Mouse (Mus musculus) myocyte (in vitro differentiated cells): Measurements from ENCODE around the gene Lag3. TPM values are rescaled to one million over a fixed set of nuclear protein-coding genes. Genes with fewer than 3 reads are reported as not detected.

Experiments
- H3K27me3 ChIP-seq: one replicate; pipeline ENCODE4 v1.6.1; 2011; ENCODE audit not compliant: control insufficient read depth, insufficient read depth, insufficient read length
- H3K36me3 ChIP-seq: one replicate; pipeline ENCODE4 v1.6.1; 2011; ENCODE audit not compliant: control insufficient read depth, insufficient read depth
- H3K4me2 ChIP-seq: one replicate; pipeline ENCODE4 v1.6.1; 2011; ENCODE audit warnings: low read depth, control low read depth
- H3K4me3 ChIP-seq: one replicate; pipeline ENCODE4 v1.5.1; 2011; ENCODE audit warnings: mild to moderate bottlenecking, control low read depth, moderate library complexity
- H3K79me2 ChIP-seq: one replicate; pipeline ENCODE4 v1.6.1; 2011; ENCODE audit not compliant: control insufficient read depth, insufficient read depth
- H3ac ChIP-seq: one replicate; pipeline ENCODE4 v1.6.1; 2011; ENCODE audit not compliant: control insufficient read depth, insufficient read length
- CEBPB ChIP-seq: IDR thresholded peaks from 2 replicates; pipeline ENCODE4 v1.6.1; 2011; ENCODE audit warnings: mild to moderate bottlenecking, moderate library complexity; ENCODE audit not compliant: poor library complexity, insufficient read depth, severe bottlenecking
- E2F4 ChIP-seq: IDR thresholded peaks from one replicate; pipeline ENCODE4 v1.6.1; 2011; ENCODE audit warnings: mild to moderate bottlenecking, control low read depth, moderate library complexity; ENCODE audit not compliant: insufficient read depth
- MAX ChIP-seq: IDR thresholded peaks from one replicate; pipeline ENCODE4 v1.6.1; 2011; ENCODE audit warnings: low read depth, mild to moderate bottlenecking, control low read depth
- MYOD1 ChIP-seq, 3 experiments: IDR thresholded peaks; one replicate each; pipeline ENCODE4 v1.6.1; 2011; ENCODE audit warnings: control low read depth in 2 of 3, low read depth in 2 of 3, mild to moderate bottlenecking in 2 of 3, moderate library complexity in 1 of 3; ENCODE audit not compliant: insufficient read length in 2 of 3, control insufficient read depth in 1 of 3
- MYOG ChIP-seq, 3 experiments: IDR thresholded peaks; one replicate each; pipeline ENCODE4 v1.6.1; 2011; ENCODE audit warnings: control low read depth in 2 of 3, low read depth in 2 of 3, mild to moderate bottlenecking in 2 of 3; ENCODE audit not compliant: insufficient read length in 2 of 3, control insufficient read depth in 1 of 3, insufficient read depth in 1 of 3
- POLR2A ChIP-seq: IDR thresholded peaks from one replicate; pipeline ENCODE4 v1.6.1; 2011; ENCODE audit warnings: low read depth, mild to moderate bottlenecking, control low read depth, moderate library complexity; ENCODE audit not compliant: insufficient read length
- POLR2AphosphoS2 ChIP-seq: IDR thresholded peaks from one replicate; pipeline ENCODE4 v1.6.1; 2011; ENCODE audit warnings: low read depth, control low read depth; ENCODE audit not compliant: insufficient read length
- REST ChIP-seq: IDR thresholded peaks from one replicate; pipeline ENCODE4 v1.6.1; 2011; ENCODE audit warnings: mild to moderate bottlenecking, control low read depth, moderate library complexity; ENCODE audit not compliant: insufficient read depth, insufficient read length
- SRF ChIP-seq: IDR thresholded peaks from one replicate; pipeline ENCODE4 v1.6.1; 2011; ENCODE audit warnings: low read depth; ENCODE audit not compliant: control insufficient read depth, insufficient read length
- TCF12 ChIP-seq: IDR thresholded peaks from one replicate; pipeline ENCODE4 v1.6.1; 2011; ENCODE audit warnings: mild to moderate bottlenecking, control low read depth; ENCODE audit not compliant: poor library complexity, insufficient read depth, severe bottlenecking
- TCF3 ChIP-seq: IDR thresholded peaks from one replicate; pipeline ENCODE4 v1.6.1; 2011; ENCODE audit warnings: low read depth, control low read depth; ENCODE audit not compliant: insufficient read length
- USF1 ChIP-seq: IDR thresholded peaks from one replicate; pipeline ENCODE4 v1.6.1; 2011; ENCODE audit warnings: low read depth, mild to moderate bottlenecking, control low read depth, moderate library complexity
- polyA plus RNA-seq: library from polyadenylated mRNA; unstranded; fragments of >200 nt; fragmentation: generic; extraction: Trizol; gene quantifications from one replicate; pipeline ENCODE4 v1.2.1, GENCODE M21; 2012; ENCODE audit warnings: missing spikeins

Gene Lag3
- polyA plus RNA-seq, 1 experiment: 0.41 TPM

DNA sequence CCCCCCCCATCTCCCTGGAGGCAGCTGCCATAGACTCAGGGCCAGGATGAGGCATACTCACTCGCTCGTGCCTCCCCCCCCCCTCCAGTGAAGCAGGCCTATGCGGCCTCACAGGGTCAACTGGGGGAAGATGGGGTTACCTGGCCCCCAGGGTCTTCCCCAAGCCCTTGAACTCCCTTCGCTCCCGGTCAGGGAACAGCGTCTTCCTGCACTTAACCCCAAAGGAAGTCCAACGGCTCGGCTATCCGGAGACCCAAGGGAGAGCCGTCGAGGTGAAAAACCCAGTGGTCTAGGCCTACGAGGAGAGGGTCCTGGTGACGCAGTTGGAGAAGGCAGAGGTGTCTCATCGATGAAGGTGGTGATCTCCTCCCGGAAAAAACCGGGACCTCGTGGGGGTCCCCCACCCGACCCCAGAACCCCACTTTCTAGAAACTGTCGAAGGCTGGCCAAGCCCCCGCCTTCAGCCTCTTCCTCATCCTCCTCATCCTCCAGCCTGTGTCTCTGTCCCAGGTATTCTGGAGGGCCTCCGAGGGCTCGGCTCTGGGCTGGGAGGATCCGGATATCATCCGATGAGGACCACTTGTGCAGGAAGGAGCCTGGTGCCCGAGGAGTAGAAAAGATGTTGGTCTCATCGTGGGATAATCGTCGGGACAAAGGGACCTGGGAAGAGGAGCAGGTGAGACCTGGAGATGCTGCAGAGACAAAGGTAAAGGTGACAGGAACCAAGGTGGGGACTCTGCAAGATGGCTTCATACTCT, 52.8 kb downstream of the Lag3 start:
- H3K4me2 ChIP-seq: no peak overlapping the region
- peaks cover 46% of the 10 kb centered on the region for H3K27me3 ChIP-seq
- no peak for TF ChIP-seq TCF12
- no peak for TF ChIP-seq SRF
- no peak for TF ChIP-seq TCF3
- TF ChIP-seq USF1: no peak
- TF ChIP-seq MAX: no peak
- TF ChIP-seq CEBPB: no peak
- TF ChIP-seq POLR2A: no peak
- TF ChIP-seq MYOG (IDR thresholded peaks at IDR 0.05; ENCODE audit: control insufficient read depth in 1 of 3, insufficient read depth in 1 of 3, insufficient read length in 2 of 3, low read depth in 2 of 3): no peak
- no peak for TF ChIP-seq REST
- no peak for TF ChIP-seq POLR2AphosphoS2
- TF ChIP-seq MYOD1 (IDR thresholded peaks at IDR 0.05; ENCODE audit: control insufficient read depth in 1 of 3, insufficient read length in 2 of 3, low read depth in 2 of 3): no peak
- no peak for TF ChIP-seq E2F4
- no peaks in the 10 kb centered on the region for H3K36me3 ChIP-seq
- H3K79me2 ChIP-seq: no peaks in the 10 kb centered on the region
- H3K4me3 ChIP-seq: no peak overlapping the region
- no peak overlapping the region for H3ac ChIP-seq

DNA sequence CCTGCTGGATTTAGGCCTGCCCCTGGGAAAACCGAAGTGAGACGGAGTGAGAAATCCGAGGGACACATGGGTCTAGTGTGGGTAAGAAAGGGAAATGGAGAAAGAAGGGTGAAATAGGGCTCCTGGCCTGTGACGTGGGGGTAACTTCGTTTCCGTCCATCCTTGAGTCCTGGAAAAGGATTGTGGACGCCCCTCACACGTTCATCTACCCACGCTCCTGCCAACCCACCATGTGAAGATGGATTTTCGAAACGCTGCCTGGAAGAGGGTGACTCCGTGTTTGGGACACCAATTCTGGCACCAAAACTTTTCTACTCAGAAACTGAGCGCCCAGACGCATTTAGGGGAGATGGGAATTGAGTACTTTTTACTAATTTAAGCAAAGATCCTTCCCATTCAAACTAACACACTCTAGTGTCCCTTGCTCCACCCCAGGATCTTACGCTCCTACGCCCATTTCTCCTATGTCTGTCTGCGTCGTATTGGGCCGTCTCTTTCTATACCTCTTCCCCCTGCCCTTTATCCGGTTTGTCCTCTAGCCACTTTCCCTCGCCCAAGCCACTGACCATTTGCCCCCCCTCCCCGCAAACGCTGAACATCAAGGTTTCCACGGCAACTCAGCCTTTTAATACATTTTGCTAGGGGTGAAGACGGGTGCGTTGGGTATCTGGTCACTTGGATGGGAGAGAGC, 53.5 kb downstream of the Lag3 start:
- Histone ChIP-seq H3ac (no peak overlapping the region), H3K4me3 (no peak overlapping the region), H3K27me3 (peaks cover 39% of the 10 kb centered on the region), H3K4me2 (no peak overlapping the region), H3K79me2 (no peaks in the 10 kb centered on the region), H3K36me3 (no peaks in the 10 kb centered on the region)
- no peak for TF ChIP-seq MYOD1 (IDR thresholded peaks at IDR 0.05; ENCODE audit: control insufficient read depth in 1 of 3, insufficient read length in 2 of 3, low read depth in 2 of 3)
- no peak for TF ChIP-seq POLR2AphosphoS2
- no peak for TF ChIP-seq MAX
- TF ChIP-seq CEBPB: no peak
- no peak for TF ChIP-seq MYOG (IDR thresholded peaks at IDR 0.05; ENCODE audit: control insufficient read depth in 1 of 3, insufficient read depth in 1 of 3, insufficient read length in 2 of 3, low read depth in 2 of 3)
- TF ChIP-seq TCF12: no peak
- no peak for TF ChIP-seq POLR2A
- no peak for TF ChIP-seq SRF
- TF ChIP-seq USF1: no peak
- TF ChIP-seq E2F4: no peak
- TF ChIP-seq TCF3: no peak
- TF ChIP-seq REST: no peak

DNA sequence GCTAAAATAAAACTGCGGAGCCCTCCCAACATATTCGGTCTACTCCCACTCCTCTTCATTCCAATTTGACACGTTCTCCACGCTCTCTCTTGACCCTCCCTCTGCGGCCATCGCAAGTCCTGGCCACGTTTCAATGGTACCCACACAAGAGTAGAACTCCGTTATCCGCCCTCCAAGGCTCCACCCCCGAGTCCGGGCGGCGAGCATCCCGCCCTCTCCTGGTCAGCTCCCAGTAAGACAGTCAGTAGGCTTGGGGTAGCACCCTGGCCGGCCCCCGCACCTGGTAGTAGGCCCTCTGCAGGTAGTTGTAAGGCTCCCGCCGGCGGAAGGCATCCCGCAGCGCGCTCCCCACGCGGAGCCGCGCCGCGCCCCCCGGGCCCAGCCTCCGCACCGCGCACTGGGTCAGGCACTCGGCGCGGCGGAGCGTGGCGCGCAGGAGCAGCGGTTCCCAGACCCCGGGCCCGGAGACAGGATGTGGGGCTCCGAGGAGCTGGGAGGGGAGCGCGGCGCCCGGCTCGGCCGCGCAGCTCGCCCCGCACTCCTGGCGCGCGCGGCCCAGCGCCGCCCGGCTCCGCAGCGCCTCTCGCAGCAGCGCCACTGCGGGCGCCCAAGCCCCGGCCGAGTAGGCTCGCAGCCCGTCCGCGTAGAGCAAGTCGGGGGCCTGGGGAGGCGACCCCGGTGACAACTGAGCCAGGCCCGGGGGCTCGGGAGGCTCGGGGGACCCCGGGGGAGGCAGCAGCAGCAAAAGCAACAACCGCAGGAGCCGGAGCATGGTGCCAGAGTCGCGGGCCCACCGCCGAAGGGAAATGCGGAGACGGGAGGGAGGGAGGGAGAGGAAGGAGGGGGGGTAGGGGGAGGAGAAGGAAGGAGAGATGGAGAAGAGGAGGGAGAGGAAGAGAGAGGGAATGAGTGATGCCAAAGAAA, 54.3 kb downstream of the Lag3 start, which contains the start of gene P3h3:
TSS of gene P3h3 (minus strand) at position 837 of the 924 bp plus-strand sequence.
- Histone ChIP-seq H3K36me3 (no peaks in the 10 kb centered on the region), H3K4me3 (no peak within 1 kb of the TSS), H3K4me2 (peak within 1 kb of the TSS; percentile 70), H3K79me2 (no peaks in the 10 kb centered on the region), H3ac (no peak within 1 kb of the TSS), H3K27me3 (peaks cover 31% of the 10 kb centered on the region)
- no peak for TF ChIP-seq E2F4
- TF ChIP-seq REST: no peak
- TF ChIP-seq TCF12: no peak
- TF ChIP-seq MYOG (IDR thresholded peaks at IDR 0.05; ENCODE audit: control insufficient read depth in 1 of 3, insufficient read depth in 1 of 3, insufficient read length in 2 of 3, low read depth in 2 of 3): no peak
- no peak for TF ChIP-seq POLR2A
- TF ChIP-seq MYOD1 (IDR thresholded peaks at IDR 0.05; ENCODE audit: control insufficient read depth in 1 of 3, insufficient read length in 2 of 3, low read depth in 2 of 3): no peak
- TF ChIP-seq MAX: no peak

DNA sequence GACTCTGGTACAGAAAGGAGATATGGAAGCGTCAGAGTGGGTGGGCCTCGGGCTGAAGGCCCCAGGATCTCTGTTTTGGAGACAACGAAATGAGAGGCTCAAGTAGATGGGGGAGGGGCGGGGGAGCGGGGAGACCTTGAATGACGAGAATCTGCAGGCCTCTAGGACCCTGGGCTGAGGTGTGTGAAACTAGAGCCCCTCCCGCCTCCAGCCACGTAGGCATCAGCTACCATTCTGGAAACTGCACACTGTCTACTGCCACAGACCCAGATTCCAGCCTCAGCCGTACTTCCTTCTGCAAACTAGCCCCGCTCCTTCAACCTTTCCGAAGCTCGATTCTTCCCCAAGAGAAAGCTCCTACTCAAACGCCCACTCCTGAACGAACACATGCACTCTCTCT, 55.2 kb downstream of the Lag3 start:
- no peak overlapping the region for H3K4me3 ChIP-seq

More for the DNA sequence above, 55.2 kb downstream of the Lag3 start:
- peak overlapping the region; percentile 70 for H3K4me2 ChIP-seq
- no peak for TF ChIP-seq POLR2A
- no peak for TF ChIP-seq MYOD1 (IDR thresholded peaks at IDR 0.05; ENCODE audit: control insufficient read depth in 1 of 3, insufficient read length in 2 of 3, low read depth in 2 of 3)
- no peak for TF ChIP-seq E2F4
- no peak for TF ChIP-seq REST
- no peak for TF ChIP-seq SRF
- no peak for TF ChIP-seq USF1
- TF ChIP-seq MAX: no peak
- no peak for TF ChIP-seq POLR2AphosphoS2
- no peak for TF ChIP-seq TCF3
- no peak for TF ChIP-seq MYOG (IDR thresholded peaks at IDR 0.05; ENCODE audit: control insufficient read depth in 1 of 3, insufficient read depth in 1 of 3, insufficient read length in 2 of 3, low read depth in 2 of 3)
- TF ChIP-seq TCF12: no peak
- TF ChIP-seq CEBPB: no peak
- no peaks in the 10 kb centered on the region for H3K79me2 ChIP-seq
- H3ac ChIP-seq: no peak overlapping the region
- peaks cover 22% of the 10 kb centered on the region for H3K27me3 ChIP-seq
- H3K36me3 ChIP-seq: no peaks in the 10 kb centered on the region
